Mouse (Mus musculus) spleen, postnatal 0 days (tissue): ENCODE results near the gene Col27a1. TPM values are rescaled to one million over a fixed set of nuclear protein-coding genes. Genes with fewer than 3 reads are reported as not detected.

Source experiments
- microRNA counts: library from miRNA; unstranded; fragments of <30 nt; microRNA quantifications from one replicate; lab custom pipeline; 2015
- polyA plus RNA-seq: library from polyadenylated mRNA; unstranded; fragments of >200 nt; fragmentation: Nextera tagmentation; extraction: Ambion mirVana; gene quantifications from 2 replicates; pipeline ENCODE4 v1.2.1, GENCODE M21; 2015

Col27a1 gene
- 6.2 and 7.1 TPM in 2 replicates for polyA plus RNA-seq

DNA sequence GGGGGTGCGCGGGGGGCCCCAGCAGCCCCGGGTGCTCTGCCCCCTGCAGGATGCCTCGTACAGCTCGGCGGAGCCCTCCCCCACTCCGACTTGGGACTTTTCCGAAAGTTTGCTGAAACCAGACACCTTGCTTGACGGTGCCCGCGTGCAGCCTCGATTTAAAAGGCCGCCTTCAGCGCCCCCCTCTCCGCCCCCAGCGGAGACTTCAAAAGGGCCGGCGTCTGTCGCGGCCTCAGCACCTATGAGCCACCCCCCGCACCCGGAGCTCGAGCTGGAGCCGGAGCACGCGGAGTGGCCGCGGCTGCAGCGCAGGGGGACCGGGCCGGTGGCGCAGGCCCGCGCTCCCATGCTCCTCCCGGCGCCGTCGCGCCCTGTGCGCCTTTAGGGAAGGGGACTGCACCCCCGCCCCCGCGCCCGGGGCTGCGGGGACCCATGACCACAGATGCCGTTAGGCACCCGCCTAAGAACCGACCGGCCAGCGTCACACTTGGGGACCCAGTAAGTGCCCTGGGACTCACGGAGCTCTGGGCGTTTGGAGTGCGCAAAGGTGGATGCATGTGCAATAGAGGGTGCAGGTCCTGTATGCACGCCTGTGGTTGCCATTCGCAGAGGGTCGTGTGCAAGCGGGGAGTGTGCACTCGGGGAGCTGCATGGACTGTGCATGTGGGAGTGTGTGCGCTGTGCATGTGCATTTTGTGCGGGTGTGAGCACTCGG is at the start of gene Col27a1:
TSS of gene Col27a1 (plus strand) at position 98 of the 715 bp plus-strand sequence.

DNA sequence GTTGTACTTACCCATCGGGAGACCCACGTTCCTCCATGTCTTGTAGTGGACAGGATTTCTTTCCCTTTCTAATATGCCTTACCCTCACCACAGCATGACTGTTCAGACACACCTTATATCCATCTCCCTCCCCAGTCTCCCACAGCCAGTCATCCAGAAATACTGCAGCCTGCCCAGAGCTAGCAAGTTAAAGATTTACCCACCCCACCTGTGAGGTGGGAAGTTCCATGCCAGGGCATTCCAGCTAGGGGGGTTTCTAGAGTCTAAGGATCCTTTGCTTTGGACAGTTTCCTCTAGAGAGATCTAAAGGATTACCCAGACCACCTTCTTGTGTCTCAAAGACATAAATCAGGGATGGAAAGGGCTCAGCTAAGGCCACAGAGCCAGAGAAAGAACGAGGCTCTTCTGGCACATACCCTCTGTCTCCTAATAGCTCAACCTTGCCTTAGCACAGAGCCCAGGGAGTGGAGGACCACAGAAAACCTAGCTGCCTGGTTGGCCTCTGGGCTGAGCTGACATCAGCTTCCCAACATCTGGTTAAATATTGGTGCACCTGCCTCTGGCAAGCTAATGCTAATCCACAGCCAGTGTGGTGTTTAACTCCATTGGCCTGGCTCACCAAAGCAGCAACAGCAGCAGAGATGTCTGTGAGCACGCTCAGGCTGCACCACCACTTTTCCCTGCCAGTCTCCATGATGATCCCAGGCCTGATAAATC is 41.7 kb upstream of the Col27a1 start, which contains the start of gene Kif12:
TSS of gene Kif12 (minus strand) at position 163 of the 717 bp plus-strand sequence.

DNA sequence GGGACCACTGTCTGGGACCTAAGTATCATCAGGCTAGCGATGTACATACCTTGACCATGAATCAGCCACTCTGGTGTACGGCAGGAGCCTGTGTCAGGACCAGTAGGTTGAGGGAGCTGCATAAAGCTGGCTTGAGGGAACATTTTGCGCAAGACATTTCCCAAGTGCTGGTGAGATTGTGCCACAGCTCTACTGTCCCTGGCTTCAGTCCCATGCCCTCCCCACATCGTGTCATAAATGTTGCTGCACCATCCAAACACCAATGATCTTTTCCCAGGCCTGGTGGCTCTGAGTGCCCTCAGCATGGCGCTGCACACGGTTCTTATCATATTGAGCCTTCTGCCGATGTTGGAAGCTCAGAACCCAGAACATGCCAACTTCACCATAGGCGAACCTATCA is 130.5 kb downstream of the Col27a1 start, which contains the start of gene Orm1:
TSS of gene Orm1 (plus strand) at position 266 of the 400 bp plus-strand sequence.

DNA sequence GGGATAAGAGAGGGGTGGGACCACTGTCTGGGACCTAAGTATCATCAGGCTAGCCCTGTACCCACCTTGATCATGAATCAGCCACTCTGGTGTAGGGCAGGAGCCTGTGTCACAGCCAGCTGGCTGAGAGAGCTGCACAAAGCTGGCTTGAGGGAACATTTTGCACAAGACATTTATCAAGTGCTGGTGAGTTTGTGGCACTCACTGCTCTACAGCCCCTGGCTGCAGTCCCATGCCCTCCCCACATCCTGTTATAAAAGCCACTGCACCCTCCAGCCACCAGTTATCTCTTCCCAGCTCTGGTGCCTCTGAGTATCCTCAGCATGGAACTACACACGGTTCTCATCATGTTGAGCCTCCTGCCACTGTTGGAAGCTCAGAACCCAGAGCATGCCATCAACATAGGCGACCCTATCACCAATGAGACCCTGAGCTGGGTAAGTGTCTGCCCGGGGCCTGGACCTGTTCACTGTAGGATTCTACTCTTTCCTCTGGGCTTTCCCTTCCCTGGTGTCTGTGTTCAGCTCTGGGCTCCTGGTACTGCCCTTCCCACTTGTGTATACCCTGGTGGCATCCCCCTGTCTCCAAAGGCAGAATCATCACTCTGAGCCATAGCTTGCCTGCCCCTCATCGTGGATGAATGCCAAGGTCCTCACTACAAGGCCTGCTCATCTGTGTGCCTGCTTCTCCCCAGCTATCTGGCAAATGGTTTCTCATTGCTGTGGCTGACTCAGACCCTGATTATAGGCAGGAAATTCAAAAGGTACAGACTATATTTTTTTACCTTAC is 142.3 kb downstream of the Col27a1 start, which contains the start of gene Orm3:
TSS of gene Orm3 (plus strand) at position 286 of the 789 bp plus-strand sequence.

DNA sequence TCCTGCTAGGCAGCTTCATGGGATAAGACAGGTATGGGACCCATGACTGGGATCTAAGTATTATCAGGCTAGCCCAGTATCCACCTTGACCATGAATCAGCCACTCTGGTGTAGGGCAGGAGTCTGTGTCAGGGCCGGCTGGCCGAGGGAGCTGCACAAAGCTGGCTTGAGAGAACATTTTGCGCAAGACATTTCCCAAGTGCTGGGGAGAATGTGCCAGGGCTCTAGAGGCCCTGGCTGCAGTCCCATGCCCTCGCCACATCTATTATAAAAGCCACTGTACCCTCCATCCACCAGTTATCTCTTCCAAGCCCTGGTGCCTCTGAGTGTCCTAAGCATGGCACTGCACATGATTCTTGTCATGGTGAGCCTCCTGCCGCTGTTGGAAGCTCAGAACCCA is 148.3 kb downstream of the Col27a1 start, which contains the start of gene Orm2:
TSS of gene Orm2 (plus strand) at position 300 of the 400 bp plus-strand sequence.

MicroRNAs within 50 kb of the gene (microRNA counts, 519-probe panel; counts per million panel counts)
- microRNA mmu-miR-455 (lab: Ali Mortazavi, UCI) = 88.3 counts per million

Other genes with a start within 250 kb of the Col27a1 start
- 2.2 and 3.0 TPM in 2 replicates for gene Zfp618, start 248.4 kb upstream of the Col27a1 start, polyA plus RNA-seq
- 0.73 and 1.3 TPM in 2 replicates for gene Ambp, start 59.2 kb upstream of the Col27a1 start, polyA plus RNA-seq
- 0.13 TPM in 1 of 2 replicates, not detected in the other for gene Kif12, start 41.9 kb upstream of the Col27a1 start, polyA plus RNA-seq
- gene Orm1, start 130.6 kb downstream of the Col27a1 start, polyA plus RNA-seq = 0.48 and 1.2 TPM in 2 replicates
- gene Orm3, start 142.2 kb downstream of the Col27a1 start, polyA plus RNA-seq = 0.17 TPM in 1 of 2 replicates, not detected in the other
- not detected in 2 replicates for gene Orm2, start 148.4 kb downstream of the Col27a1 start, polyA plus RNA-seq
- 15.2 and 17.9 TPM in 2 replicates for gene Akna, start 189.3 kb downstream of the Col27a1 start, polyA plus RNA-seq